Mouse (Mus musculus) embryo, embryonic 10 days (tissue): Measurements from ENCODE around the gene Gm21887.
A peak's percentile ranks its signal among the peaks of the same experiment; 100 is the strongest.
"Not testable (repeated sequence)": the region's sequence is repeated elsewhere in the genome, so short reads cannot be mapped to it uniquely, and the experiment has no call there.

ENCODE experiments used
- DNase-seq: peaks from one replicate; pipeline ENCODE4 v3.0.0-alpha.2; 2015; ENCODE audit warnings: low spot score

Gene Gm21887

GRCm38 (mm10) chrX:169997854-169998456 is 11.5 kb upstream of the Gm21887 start:
- DNase-seq: peak; percentile 77

- DNase-seq: peak; percentile 3
Observed at GRCm38 (mm10) chrX:169998559-169999219, 10.8 kb upstream of the Gm21887 start.

- peak; percentile 70 for DNase-seq
Observed at GRCm38 (mm10) chrX:169999226-169999883, 10.1 kb upstream of the Gm21887 start.

GRCm38 (mm10) chrX:169999912-170000641 is 9.4 kb upstream of the Gm21887 start:
- peak; percentile 2 for DNase-seq

GRCm38 (mm10) chrX:170000642-170001387 is 8.6 kb upstream of the Gm21887 start:
- not testable (repeated sequence) for DNase-seq

DNA sequence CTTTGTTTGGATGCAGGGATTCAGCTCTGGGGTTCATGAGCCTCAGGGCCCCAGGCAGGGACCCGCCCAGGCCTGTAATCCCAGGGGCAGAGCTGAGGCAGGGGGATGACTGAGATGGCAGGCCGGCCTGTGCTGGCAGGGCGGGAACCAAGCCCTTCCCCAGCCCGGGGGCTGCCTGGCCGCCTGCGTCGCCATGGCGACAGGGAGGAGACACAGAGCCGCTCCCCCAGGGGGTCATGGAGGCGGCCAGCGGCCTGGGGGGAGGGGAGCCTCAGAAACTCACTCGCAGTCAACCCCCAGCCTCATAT is 8.1 kb upstream of the Gm21887 start:
- not testable (repeated sequence) for DNase-seq

DNA sequence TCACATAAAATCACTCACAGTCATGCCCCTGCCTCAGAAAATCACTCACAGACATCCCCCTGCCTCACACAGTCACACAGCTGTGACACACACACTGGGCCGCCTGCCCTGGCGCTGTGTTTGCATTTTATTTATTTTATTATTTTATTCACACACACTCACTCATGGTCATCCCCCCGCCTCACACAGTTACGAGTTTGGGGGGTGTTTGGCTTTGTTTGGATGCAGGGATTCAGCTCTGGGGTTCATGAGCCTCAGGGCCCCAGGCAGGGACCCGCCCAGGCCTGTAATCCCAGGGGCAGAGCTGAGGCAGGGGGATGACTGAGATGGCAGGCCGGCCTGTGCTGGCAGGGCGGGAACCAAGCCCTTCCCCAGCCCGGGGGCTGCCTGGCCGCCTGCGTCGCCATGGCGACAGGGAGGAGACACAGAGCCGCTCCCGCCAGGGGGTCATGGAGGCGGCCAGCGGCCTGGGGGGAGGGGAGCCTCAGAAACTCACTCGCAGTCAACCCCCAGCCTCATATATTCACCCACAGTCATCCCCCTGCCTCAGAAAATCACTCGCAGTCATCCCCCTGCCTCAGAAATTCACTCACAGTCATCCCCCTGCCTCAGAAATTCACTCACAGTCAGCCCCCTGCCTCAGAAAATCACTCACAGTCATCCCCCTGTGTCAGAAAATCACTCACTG is 6.8 kb upstream of the Gm21887 start:
- DNase-seq: not testable (repeated sequence)

- DNase-seq: not testable (repeated sequence)
Observed at GRCm38 (mm10) chrX:170003536-170003935, 5.9 kb upstream of the Gm21887 start.

DNA sequence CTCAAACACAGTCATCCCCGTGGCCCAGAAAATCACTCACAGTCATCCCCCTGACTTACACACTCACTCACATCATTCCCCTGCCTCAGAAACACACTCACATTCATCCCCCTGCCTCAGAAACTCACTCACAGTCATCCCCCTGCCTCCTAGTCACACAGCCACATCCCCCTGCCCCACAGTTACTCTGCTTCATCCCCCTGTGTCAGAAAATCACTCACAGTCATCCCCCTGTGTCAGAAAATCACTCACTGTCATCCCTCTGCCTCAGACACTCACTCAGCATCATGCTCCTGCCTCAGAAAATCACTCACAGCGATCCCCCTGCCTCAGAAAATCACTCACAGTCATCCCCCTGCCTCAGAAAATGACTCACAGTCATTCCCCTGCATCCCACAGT is 5.2 kb upstream of the Gm21887 start:
- DNase-seq: peak; percentile 2

DNA sequence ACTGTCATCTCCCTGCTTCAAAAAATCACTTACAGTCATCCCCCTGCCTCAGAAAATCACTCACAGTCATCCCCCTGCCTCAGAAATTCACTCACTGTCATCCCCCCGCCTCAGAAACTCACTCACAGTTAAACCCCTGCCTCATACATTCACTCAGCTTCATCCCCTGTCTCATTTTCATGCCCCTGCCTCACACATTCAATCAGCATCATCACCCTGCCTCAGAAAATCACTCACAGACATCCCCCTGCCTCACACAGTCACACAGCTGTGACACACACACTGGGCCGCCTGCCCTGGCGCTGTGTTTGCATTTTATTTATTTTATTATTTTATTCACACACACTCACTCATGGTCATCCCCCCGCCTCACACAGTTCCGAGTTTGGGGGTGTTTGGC is 4.7 kb upstream of the Gm21887 start:
- DNase-seq: peak; percentile 3

- DNase-seq: peak; percentile 29
Observed at GRCm38 (mm10) chrX:170005194-170005593, 4.3 kb upstream of the Gm21887 start.

- DNase-seq: not testable (repeated sequence)
Observed at GRCm38 (mm10) chrX:170005695-170006297, 3.7 kb upstream of the Gm21887 start.

- peak; percentile 7 for DNase-seq
Observed at GRCm38 (mm10) chrX:170006694-170007247, 2.7 kb upstream of the Gm21887 start.

DNA sequence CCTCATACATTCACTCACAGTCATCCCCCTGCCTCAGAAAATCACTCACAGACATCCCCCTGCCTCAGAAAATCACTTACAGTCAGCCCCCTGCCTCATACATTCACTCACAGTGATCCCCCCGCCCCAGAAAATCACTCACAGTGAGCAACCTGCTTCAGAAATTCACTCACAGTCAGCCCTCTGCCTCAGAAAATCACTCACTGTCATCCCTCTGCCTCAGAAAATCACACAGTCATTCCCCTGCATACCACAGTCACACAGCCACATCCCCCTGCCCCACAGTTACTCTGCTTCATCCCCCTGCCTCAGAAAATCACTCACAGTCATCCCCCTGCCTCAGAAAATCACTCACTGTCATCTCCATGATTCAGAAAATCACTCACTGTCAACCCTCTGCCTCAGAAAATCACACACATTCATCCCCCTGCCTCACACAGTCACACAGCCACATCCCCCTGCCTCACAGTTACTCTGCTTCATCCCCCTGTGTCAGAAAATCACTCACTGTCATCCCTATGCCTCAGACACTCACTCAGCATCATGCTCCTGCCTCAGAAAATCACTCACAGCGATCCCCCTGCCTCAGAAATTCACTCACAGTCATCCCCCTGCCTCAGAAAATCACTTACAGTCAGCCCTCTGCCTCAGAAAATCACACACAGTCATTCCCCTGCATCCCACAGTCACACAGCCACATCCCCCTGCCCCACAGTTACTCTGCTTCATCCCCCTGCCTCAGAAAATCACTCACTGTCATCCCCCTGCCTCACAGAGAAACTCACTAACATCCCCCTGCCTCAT is 1.9 kb upstream of the Gm21887 start:
- peak; percentile 14 for DNase-seq

DNA sequence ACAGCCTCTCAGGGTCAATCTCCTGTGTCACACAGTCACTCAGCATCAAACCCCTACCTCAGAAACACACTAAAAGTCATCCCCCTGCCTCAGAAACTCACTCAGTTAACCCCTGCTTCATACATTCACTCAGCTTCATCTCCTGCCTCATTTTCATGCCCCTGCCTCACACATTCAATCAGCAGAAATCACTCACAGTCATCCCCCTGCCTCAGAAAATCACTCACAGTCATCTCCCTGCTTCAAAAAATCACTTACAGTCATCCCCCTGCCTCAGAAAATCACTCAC is 1.3 kb upstream of the Gm21887 start:
- peak; percentile 4 for DNase-seq

DNA sequence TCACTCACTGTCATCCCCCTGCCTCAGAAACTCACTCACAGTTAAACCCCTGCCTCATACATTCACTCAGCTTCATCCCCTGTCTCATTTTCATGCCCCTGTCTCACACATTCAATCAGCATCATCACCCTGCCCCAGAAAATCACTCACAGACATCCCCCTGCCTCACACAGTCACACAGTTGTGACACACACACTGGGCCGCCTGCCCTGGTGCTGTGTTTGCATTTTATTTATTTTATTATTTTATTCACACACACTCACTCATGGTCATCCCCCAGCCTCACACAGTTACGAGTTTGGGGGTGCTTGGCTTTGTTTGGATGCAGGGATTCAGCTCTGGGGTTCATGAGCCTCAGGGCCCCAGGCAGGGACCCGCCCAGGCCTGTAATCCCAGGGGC is 875 bp upstream of the Gm21887 start:
- peak; percentile 5 for DNase-seq

DNA sequence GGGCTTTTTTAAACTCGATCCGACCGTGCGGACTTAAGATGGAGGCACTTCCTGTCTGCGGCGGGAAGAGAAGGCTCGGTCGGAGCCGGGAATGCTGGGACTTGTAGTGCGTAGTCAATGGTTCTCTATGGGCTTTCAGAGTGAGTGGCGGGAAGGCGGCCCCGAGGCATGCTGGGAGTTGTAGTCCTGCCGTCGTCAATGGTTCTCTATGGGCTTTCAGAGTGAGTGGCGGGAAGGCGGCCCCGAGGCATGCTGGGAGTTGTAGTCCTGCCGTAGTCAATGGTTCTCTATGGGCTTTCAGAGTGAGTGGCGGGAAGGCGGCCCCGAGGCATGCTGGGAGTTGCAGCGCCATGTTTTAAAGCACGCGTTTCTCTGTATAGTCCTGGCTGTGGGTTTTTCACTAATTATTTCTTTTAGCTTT is 352 bp downstream of the Gm21887 start:
- peak; percentile 98 for DNase-seq

DNA sequence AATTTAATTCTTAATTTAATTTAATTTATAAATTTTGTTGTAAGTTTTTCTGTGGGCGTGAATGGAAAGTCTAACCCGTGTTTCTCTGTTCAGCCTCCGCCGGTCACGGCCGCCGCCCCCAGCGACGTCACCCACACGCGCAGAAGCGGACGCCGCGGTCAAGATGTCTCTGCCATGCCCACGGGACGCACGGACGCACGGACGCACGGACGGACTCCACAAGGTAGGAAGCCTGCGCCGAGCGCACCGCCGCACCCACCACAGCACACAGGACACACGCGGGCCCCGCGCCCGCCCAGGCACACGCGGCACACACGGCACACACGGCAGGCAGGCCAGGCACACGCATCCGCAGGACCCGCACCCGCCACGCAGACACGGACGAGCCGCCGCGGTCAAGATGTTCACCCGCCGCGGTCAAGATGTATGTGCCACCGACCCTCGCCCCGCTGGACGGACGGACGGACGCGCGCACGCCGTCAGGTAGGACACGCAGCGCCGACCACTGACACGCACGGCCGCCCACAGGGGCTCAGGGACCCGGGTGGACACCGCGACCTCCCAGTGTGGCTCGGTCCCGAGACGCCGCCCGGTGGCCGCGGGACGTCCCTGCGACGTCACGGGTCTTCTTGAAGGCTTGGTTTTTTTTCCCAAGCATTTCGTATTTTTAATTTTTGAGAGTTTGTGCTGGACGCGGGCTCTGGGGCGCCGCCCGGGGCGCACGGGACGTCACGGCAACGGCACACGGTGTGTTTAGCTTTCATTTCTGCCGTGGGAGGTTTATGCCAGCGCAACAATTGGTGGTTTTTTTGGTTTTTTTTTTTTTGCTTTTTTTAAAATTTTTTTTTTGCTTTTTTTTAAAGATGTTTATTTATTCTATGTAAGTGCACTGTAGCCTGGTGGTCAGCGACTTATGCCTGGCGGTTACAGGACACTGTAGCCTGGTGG is 1.4 kb downstream of the Gm21887 start:
- peak; percentile 64 for DNase-seq

DNA sequence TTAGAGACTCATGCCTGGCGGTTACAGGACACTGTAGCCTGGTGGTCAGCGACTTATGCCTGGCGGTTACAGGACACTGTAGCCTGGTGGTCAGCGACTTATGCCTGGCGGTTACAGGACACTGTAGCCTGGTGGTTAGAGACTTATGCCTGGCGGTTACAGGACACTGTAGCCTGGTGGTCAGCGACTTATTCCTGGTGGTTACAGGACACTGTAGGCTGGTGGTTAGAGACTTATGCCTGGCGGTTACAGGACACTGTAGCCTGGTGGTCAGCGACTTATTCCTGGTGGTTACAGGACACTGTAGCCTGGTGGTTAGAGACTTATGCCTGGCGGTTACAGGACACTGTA is 2.0 kb downstream of the Gm21887 start:
- DNase-seq: not testable (repeated sequence)
